Mouse (Mus musculus) urinary bladder, adult 2 months (tissue): ENCODE measurements around the gene Pacsin1. TPM values are rescaled to one million over a fixed set of nuclear protein-coding genes. Genes with fewer than 3 reads are reported as not detected.

Experiments used
- DNase-seq: peaks from one replicate; pipeline ENCODE4 v3.0.0; 2022; ENCODE audit warnings: low spot score
- polyA plus RNA-seq: library from polyadenylated mRNA; depleted of rRNA; stranded (reverse); fragments of >200 nt; gene quantifications from 2 replicates; pipeline ENCODE4 v1.2.3, GENCODE M21; 2012; rRNA removed

Gene Pacsin1
- polyA plus RNA-seq, 1 experiment, result 0.67 TPM

DNA sequence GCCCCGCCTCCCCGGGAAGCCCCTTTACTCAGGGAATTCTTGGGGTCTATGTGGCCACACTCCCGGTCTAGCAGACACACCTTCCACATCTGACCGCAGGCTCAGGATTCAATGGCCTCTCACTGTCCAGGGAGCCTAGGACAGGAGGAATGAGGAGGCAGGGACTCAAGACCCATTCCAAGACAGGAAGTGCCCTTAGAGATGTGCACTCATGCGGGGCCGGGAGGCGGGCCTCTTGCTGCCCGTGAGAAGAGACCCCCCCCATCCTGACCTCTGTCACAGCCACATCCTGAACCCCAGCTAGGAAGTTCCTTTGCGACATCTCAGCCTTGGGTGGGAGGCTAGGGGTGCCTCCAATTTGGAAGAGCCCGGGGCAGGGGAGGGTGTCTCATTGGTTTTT lies 69.7 kb downstream of the Pacsin1 start:
- no peak for DNase-seq

DNA sequence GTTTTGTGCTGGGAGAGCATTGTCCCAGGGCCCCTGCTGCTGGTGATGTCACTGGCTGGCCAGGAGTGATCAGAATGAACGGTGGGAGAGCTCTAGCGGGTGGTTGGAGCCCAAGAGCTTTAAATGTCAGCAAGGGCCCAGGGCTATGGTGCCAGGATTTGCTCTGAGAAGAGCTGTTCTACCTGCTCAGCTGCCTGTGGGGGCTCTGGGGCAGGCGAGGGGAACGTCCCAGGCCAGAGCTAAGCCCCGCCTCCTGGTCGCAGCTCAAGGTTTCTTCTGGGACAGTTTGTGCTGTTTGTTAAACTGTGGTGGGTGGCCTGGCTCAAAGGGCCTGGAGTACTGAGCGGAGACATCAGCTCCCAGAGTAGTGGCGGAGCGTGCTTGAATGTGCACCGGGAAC lies 70.1 kb downstream of the Pacsin1 start:
- no peak for DNase-seq

DNA sequence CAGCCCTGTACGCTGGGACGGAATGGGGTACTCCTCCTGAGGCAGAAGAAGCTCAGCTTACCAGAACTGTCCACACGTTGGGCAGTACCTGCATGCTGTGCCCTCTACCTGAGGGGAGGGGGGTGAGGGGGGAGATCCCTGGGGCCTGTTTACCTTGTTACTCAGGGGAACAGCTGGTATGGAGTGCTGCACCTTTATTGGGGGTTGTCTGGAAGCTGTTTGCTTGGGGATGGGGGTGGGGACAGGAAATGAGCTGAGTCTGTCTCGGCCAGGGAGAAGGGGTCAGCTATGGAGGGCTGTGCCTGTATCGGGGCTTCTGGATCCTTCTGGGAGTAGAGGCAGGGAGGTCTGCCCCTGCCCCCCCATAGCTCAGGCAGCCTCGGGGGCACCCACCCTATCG lies 71.2 kb downstream of the Pacsin1 start:
- no peak for DNase-seq

DNA sequence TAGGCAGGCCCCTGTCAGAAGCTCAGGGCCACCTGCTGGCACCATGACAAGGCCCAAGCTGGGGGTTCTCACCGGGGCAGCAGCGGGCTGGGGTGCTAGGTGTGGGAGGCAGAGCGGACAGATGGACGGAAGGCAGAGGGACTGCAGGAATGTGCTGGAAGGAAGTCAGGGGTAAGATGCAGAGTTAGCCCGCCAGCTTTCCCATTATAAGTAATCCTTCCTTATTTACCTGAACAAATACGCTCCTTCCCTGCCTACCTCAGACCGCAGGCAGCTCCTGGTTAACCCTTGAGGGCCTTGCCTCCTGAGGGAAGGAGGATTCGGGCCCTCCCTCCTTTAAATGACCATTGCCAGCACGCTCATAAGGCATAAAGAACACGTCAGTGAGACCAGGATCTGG lies 73.5 kb downstream of the Pacsin1 start, which contains the start of gene Spdef:
TSS of gene Spdef (minus strand) at position 186 of the 400 bp plus-strand sequence.
- DNase-seq, result no peak

DNA sequence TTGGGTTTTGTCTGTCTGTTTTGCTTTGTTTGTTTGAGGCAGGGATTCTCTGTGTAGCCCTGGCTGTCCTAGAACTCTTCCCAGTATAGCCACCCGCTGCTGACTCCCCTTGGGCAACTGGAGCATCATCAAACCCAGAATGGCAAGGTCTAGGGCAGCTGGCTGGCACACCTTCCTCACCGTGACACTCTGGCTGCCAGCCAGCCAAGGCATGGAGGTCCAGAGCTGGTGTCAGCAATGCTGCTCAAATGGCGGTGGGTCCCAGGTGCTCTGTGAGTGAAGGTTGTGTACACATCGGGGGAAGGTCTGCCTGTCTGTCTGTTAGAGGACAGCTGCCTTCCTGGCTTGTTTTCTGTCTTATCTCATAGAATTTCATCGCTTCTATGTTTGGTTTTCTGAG lies 76.8 kb downstream of the Pacsin1 start:
- no peak for DNase-seq

DNA sequence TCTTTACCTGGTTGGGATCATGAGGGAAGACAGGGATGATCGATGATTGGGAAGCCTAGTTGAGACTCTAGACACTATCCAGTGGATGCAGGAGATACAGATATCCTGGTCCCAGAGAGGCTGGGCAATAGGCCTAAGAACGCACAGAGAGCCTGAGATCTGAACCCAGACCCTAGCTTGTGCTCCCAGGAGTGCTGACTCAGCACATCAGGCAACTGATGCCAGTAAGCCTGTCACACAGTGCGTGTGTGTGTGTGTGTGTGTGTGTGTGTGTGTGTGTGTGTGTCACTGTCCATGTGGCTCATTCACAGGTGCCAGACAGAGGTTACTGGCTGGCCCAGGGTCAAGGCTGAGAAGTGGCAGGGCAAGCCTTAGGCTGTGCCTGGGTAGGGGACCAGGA lies 77.4 kb downstream of the Pacsin1 start:
- DNase-seq, result no peak

DNA sequence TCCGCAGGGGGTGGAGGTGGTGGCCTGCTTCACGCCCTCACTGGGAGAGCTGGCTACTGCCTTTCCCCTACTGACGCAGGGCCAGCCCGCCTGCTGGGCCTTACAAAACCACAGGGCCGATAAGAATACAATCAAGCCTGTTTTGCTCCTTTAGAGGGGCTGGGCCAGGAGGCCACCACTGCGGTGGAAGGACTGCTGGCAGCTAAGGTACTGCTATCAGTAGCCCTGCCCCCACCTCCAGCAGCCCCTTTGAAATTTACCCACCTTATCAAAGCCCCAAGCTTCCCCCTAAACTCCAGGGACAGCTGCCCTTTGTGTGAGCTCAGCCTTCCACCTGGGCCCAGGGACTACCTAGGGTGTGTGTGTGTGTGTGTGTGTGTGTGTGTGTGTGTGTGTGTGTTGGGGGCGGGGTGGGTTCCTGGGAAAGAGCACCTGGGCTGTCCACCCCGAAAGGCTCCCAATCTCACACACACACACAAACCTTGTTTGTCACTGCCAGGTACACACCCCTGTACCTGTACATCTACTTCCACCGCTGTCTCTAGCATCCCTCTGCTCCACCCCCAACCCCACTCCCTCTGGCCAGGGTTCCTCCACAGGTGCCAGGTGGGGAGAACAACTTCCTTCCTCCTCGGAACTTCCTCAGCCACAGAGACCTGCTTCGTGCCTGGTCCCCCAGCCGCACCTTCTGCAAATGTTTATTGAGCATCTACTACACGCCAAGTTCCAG lies 79.2 kb downstream of the Pacsin1 start:
- no peak for DNase-seq

DNA sequence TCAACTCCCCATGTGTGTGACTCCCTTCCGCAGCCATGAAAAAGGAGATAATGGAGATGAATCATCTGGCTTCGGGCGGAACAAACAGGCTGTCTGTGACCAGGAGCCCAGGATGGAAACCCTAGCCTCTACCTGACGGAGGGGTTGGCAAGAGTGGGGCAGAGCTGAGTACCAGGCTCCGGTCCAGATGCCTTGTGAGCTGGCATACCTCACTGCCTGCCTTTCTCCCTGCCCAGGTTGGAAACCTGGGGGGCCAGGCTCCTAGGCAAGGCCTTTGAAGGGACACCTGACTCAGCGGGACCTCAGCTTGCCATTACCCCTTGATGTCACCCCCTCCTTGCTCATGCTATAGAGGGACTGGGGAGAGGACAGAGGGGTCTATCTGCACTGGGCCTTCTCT lies 85.7 kb downstream of the Pacsin1 start:
- DNase-seq, result no peak

DNA sequence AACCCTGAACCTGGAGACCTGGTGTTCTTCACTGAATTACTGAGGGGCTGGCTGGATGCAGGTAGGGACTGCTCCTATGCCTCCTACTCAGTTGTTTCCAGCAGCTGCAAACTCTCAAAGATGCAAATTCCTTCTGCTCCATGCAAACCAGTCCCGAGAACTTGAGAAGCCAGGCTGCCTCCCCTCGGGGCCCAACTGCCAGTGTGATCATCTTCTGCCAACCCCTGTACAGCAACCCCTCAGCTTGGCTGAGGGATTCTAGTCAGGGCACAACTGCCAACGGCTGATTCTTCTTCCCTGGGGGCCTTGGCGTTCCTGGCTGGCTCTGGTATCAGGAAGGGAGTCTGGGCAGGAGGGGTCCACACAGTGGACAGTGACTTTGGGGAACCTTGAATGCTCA lies 91.1 kb downstream of the Pacsin1 start:
- no peak for DNase-seq

DNA sequence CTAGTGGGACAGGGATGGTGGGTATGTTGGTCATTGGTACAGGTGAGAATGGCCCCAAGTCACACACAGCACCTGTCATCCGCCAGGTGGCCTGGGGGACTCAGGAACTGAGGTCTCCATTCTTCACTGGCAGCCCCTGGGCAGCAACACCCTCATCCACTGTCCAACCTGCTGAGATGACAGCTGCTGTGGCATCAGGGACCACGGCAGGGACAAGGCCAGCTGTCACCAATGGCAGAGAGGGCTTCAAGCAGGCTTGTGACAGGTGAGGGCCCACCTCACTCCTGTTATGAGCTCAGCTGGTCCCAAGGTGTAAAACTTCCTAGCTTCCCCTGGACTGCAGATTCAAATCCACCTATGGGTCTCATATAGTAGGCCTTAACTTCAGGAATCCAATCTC lies 92.8 kb downstream of the Pacsin1 start:
- no peak for DNase-seq

DNA sequence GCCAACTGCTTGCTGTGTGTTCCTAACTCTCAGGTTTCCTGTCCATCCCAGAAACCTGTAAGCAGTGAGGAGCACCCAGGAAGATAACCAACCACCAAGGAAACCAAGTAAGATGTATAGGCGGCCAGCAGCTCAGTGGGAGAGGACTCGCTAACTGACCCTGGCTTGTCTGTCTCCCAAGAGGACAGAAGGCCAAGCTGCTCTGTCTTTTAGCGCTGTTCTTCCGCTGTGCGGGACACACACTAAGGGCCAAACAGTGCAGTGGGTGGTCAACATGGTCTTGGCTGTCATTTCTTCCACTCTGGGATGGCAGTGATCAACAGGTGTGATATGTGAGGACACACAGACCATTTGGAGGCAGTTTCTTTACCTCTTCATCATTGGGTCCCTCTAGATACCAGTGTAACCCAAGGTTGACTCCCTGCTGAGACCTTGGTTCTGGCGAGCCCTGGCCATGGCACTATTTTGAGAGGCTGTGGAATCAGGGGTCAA lies 95.2 kb downstream of the Pacsin1 start:
- no peak for DNase-seq

DNA sequence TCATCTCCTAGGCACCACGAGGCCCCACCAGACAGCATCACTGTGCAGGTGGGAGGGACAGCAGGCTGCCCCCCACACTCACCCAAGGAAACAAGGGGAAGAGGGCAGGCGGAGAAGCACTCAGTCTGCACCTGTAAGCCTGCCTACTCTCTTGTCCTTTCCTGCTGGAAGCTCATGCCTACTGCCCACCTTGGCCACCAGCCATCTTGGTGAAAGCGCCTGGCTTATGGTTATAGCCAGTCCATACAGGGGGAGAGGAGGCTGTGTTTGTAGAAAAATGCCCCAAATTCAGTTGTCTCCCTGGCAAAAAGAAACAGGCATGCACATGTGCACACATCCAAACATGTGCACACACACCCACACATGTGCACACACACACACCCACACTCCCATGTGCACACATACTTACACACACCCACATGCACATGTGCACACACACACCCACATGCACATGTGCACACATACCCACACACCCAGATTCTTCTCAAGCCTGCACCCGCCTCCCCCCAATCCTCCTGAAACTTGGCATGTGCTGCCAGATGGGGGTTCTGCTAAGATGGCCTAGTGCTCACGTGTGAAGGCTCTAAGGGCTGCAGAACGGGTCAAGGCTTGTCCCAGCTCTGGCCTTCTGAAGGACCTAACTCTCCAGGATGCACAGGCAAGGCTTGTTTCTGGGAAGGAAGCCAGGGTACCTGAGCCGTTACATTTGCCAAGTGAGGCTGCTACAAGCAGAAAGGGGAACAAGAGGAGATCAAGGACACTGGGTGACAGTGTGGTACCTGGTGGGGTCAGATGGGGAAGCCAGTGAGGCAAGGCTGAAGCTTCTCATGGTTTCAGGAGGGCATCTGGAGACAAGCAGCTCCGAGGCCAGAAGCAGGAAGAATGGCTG lies 96.2 kb downstream of the Pacsin1 start:
- no peak for DNase-seq

DNA sequence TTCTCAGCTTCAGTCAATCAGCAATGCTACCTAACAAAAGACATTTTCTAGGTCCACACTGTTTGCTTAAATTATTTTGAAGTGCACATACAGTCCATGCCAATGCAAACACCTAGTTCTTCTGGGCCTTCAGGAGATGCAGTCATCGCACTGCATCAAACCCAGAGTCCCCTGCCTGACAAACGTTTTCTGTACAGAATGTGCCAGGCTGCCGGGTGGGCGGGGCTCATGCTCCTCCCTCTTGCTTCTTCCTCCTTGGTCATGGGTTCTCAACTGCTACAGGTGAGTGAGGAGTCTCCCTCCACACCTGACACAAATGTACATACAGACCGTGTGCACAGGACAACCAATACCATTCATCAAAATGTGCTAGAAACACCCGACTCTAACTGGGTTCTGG lies 104.9 kb downstream of the Pacsin1 start:
- DNase-seq, result no peak

Other genes with a start within 250 kb of the Pacsin1 start
- 0.12 and 0.35 TPM in 2 replicates for gene Grm4, start 134.1 kb upstream of the Pacsin1 start, polyA plus RNA-seq
- 55.1 and 65.1 TPM in 2 replicates for gene Hmga1, start 99.0 kb upstream of the Pacsin1 start, polyA plus RNA-seq
- gene AI413582, start 89.8 kb upstream of the Pacsin1 start, polyA plus RNA-seq, result 34.8 and 48.7 TPM in 2 replicates
- gene Nudt3, start 32.0 kb upstream of the Pacsin1 start, polyA plus RNA-seq, result 112 and 116 TPM in 2 replicates
- gene RPS10-NUDT3, start 20.3 kb upstream of the Pacsin1 start, polyA plus RNA-seq, result 0.08 and 0.10 TPM in 2 replicates
- 1,256 and 1,277 TPM in 2 replicates for gene Rps10, start 18.8 kb upstream of the Pacsin1 start, polyA plus RNA-seq
- gene Spdef, start 73.4 kb downstream of the Pacsin1 start, polyA plus RNA-seq, result 0.17 and 0.21 TPM in 2 replicates
- 62.7 and 79.1 TPM in 2 replicates for gene D17Wsu92e, start 165.1 kb downstream of the Pacsin1 start, polyA plus RNA-seq
- 74.7 and 77.3 TPM in 2 replicates for gene Snrpc, start 182.6 kb downstream of the Pacsin1 start, polyA plus RNA-seq
- gene Uhrf1bp1, start 200.9 kb downstream of the Pacsin1 start, polyA plus RNA-seq, result 5.2 and 6.0 TPM in 2 replicates